Mouse (Mus musculus) forebrain, embryonic 10.5 days (tissue): Measurements from ENCODE around the gene Cmtm1. TPM values are rescaled to one million over a fixed set of nuclear protein-coding genes. Genes with fewer than 3 reads are reported as not detected.
"Not testable (repeated sequence)": the region's sequence is repeated elsewhere in the genome, so short reads cannot be mapped to it uniquely, and the experiment has no call there.

ENCODE experiments used
- DNase-seq: peaks from one replicate; pipeline ENCODE4 v3.0.0-alpha.2; 2017; ENCODE audit warnings: low spot score; ENCODE audit errors: extremely low spot score
- H3K27ac ChIP-seq: fragments of 300-500 bp; sonication (generic); 2 replicates; pipeline ENCODE4 v1.5.1; 2016; ENCODE audit warnings: mild to moderate bottlenecking
- H3K27me3 ChIP-seq: fragments of 300-500 bp; sonication (generic); 2 replicates; pipeline ENCODE4 v1.6.1; 2016; ENCODE audit warnings: mild to moderate bottlenecking; ENCODE audit not compliant: poor library complexity, severe bottlenecking
- H3K36me3 ChIP-seq: fragments of 300-500 bp; sonication (generic); replicated peaks from 2 replicates; pipeline ENCODE4 v1.6.1; 2016; ENCODE audit warnings: mild to moderate bottlenecking, moderate library complexity
- H3K4me1 ChIP-seq: fragments of 300-500 bp; sonication (generic); 2 replicates; pipeline ENCODE4 v1.6.1; 2016
- H3K4me3 ChIP-seq: fragments of 300-500 bp; sonication (generic); 2 replicates; pipeline ENCODE4 v1.5.1; 2016; ENCODE audit warnings: mild to moderate bottlenecking, moderate library complexity
- H3K9me3 ChIP-seq: fragments of 300-500 bp; sonication (generic); 2 replicates; pipeline ENCODE4 v1.6.1; 2016; ENCODE audit warnings: mild to moderate bottlenecking, moderate library complexity
- WGBS: fragments of 180-500 bp; shearing (Covaris S2); methylation state at CpG from one replicate; pipeline ENCODE4 v1.1.7; 2016; 5-methylcytosine and 5-hydroxymethylcytosine counted together
- polyA plus RNA-seq: library from polyadenylated mRNA; unstranded; fragments of >200 nt; fragmentation: Nextera tagmentation; extraction: Ambion mirVana; gene quantifications from 2 replicates; pipeline ENCODE4 v1.2.1, GENCODE M21; 2016

Cmtm1 gene
- polyA plus RNA-seq, 1 experiment from 2014 or later, result not detected

GRCm38 (mm10) chr8:104340233-104341105, 30.5 kb upstream of the Cmtm1 start:
- Histone ChIP-seq H3K4me3 (peak overlapping the region; percentile 66), H3K9me3 (no peaks in the 10 kb centered on the region), H3K27ac (peak overlapping the region; percentile 92), H3K27me3 (peaks cover 11% of the 10 kb centered on the region; the same call in 1 of the 2 replicates), H3K4me1 (peaks cover 23% of the 10 kb centered on the region), H3K36me3 (peaks cover 10% of the 10 kb centered on the region)
- WGBS, result under 1% methylated on average over 52 of the region's 54 CpGs
- DNase-seq, result peak; percentile 80

GRCm38 (mm10) chr8:104339983-104340232, 30.0 kb upstream of the Cmtm1 start:
- under 1% methylated on average over 6 of the region's 6 CpGs for WGBS
- DNase-seq, result no peak
- Histone ChIP-seq H3K9me3 (no peaks in the 10 kb centered on the region), H3K4me3 (peak overlapping the region; percentile 66), H3K4me1 (peaks cover 23% of the 10 kb centered on the region), H3K27ac (peak overlapping the region; percentile 92), H3K36me3 (peaks cover 5% of the 10 kb centered on the region; the same call in 1 of the 2 replicates), H3K27me3 (peaks cover 11% of the 10 kb centered on the region; the same call in 1 of the 2 replicates)

GRCm38 (mm10) chr8:104339229-104339982, 29.5 kb upstream of the Cmtm1 start, which contains the start of gene Cmtm3:
Gene Cmtm3 (plus strand): TSS chr8:104339410.
- peak within 1 kb of the TSS; percentile 66 for H3K4me3 ChIP-seq
- 0 out of 2 replicates have a peak, but pooled peaks cover 1% of the 10 kb centered on the region for H3K36me3 ChIP-seq
- H3K27ac ChIP-seq, result peak within 1 kb of the TSS; percentile 92
- 12% methylated on average over 17 of the region's 18 CpGs for WGBS
- H3K9me3 ChIP-seq, result no peaks in the 10 kb centered on the region
- peaks cover 23% of the 10 kb centered on the region for H3K4me1 ChIP-seq
- peaks cover 11% of the 10 kb centered on the region; the same call in 1 of the 2 replicates for H3K27me3 ChIP-seq
- DNase-seq, result no peak

GRCm38 (mm10) chr8:104337890-104338289, 27.9 kb upstream of the Cmtm1 start:
- peaks cover 11% of the 10 kb centered on the region; the same call in 1 of the 2 replicates for H3K27me3 ChIP-seq
- H3K36me3 ChIP-seq, result no peaks in the 10 kb centered on the region
- peaks cover 23% of the 10 kb centered on the region for H3K4me1 ChIP-seq
- 57% methylated on average over 3 of the region's 3 CpGs for WGBS
- peak; percentile 12 for DNase-seq
- H3K9me3 ChIP-seq, result no peaks in the 10 kb centered on the region
- no peak overlapping the region for H3K27ac ChIP-seq
- H3K4me3 ChIP-seq, result no peak overlapping the region

GRCm38 (mm10) chr8:104336806-104337205, 26.9 kb upstream of the Cmtm1 start:
- Histone ChIP-seq H3K4me1 (peaks cover 21% of the 10 kb centered on the region), H3K9me3 (no peaks in the 10 kb centered on the region), H3K36me3 (no peaks in the 10 kb centered on the region), H3K27ac (no peak overlapping the region), H3K27me3 (peaks cover 9% of the 10 kb centered on the region; the same call in 1 of the 2 replicates), H3K4me3 (no peak overlapping the region)
- no peak for DNase-seq
- WGBS, result 85% methylated on average over 1 of the region's 1 CpGs

- H3K27me3 ChIP-seq, result peaks cover 5% of the 10 kb centered on the region; the same call in 1 of the 2 replicates
- peak; percentile 11 for DNase-seq
- no peak overlapping the region for H3K4me3 ChIP-seq
- no peaks in the 10 kb centered on the region for H3K36me3 ChIP-seq
- 72% methylated on average over 1 of the region's 1 CpGs for WGBS
- no peaks in the 10 kb centered on the region for H3K9me3 ChIP-seq
- peaks cover under 1% of the 10 kb centered on the region; the same call in 1 of the 2 replicates for H3K4me1 ChIP-seq
- no peak overlapping the region for H3K27ac ChIP-seq
Observed at GRCm38 (mm10) chr8:104334196-104334595, 24.3 kb upstream of the Cmtm1 start.

GRCm38 (mm10) chr8:104333786-104334185, 23.8 kb upstream of the Cmtm1 start:
- DNase-seq, result no peak
- no peaks in the 10 kb centered on the region for H3K4me1 ChIP-seq
- no peaks in the 10 kb centered on the region for H3K36me3 ChIP-seq
- peaks cover 3% of the 10 kb centered on the region; the same call in 1 of the 2 replicates for H3K27me3 ChIP-seq
- no peak overlapping the region for H3K4me3 ChIP-seq
- no peak overlapping the region for H3K27ac ChIP-seq
- WGBS, result 81% methylated on average over 5 of the region's 5 CpGs
- no peaks in the 10 kb centered on the region for H3K9me3 ChIP-seq

- DNase-seq, result peak; percentile 9
- Histone ChIP-seq H3K27me3 (no peaks in the 10 kb centered on the region), H3K4me1 (no peaks in the 10 kb centered on the region), H3K36me3 (no peaks in the 10 kb centered on the region), H3K9me3 (no peaks in the 10 kb centered on the region), H3K27ac (no peak overlapping the region), H3K4me3 (no peak overlapping the region)
- 84% methylated on average over 5 of the region's 5 CpGs for WGBS
Observed at GRCm38 (mm10) chr8:104332665-104333631, 23.0 kb upstream of the Cmtm1 start.

GRCm38 (mm10) chr8:104321930-104322329, 12.0 kb upstream of the Cmtm1 start, which contains the start of gene Cmtm2b:
Gene Cmtm2b (plus strand): TSS chr8:104322230.
- 90% methylated on average over 12 of the region's 12 CpGs for WGBS
- peak; percentile 11 for DNase-seq

GRCm38 (mm10) chr8:104321267-104321666, 11.3 kb upstream of the Cmtm1 start, which contains the start of gene Gm11020:
Gene Gm11020 (plus strand): TSS chr8:104321567.
- 85% methylated on average over 11 of the region's 11 CpGs for WGBS
- H3K4me3 ChIP-seq, H3K36me3 ChIP-seq, H3K27ac ChIP-seq, H3K27me3 ChIP-seq, H3K4me1 ChIP-seq, H3K9me3 ChIP-seq, DNase-seq: not testable (repeated sequence)

More at GRCm38 (mm10) chr8:104321930-104322329, 12.0 kb upstream of the Cmtm1 start, which contains the start of gene Cmtm2b:
- not testable (repeated sequence) for H3K9me3 ChIP-seq, H3K4me1 ChIP-seq, H3K4me3 ChIP-seq, H3K36me3 ChIP-seq, H3K27ac ChIP-seq, H3K27me3 ChIP-seq

- Histone ChIP-seq H3K9me3 (no peaks in the 10 kb centered on the region), H3K27ac (no peak overlapping the region), H3K27me3 (no peaks in the 10 kb centered on the region), H3K4me1 (no peaks in the 10 kb centered on the region), H3K36me3 (no peaks in the 10 kb centered on the region), H3K4me3 (no peak overlapping the region)
- 73% methylated on average over 4 of the region's 4 CpGs for WGBS
- no peak for DNase-seq
Observed at GRCm38 (mm10) chr8:104313311-104313710, 3.4 kb upstream of the Cmtm1 start.

GRCm38 (mm10) chr8:104312023-104312422, 2.1 kb upstream of the Cmtm1 start:
- not testable (repeated sequence) for DNase-seq, H3K36me3 ChIP-seq, H3K27ac ChIP-seq, H3K4me3 ChIP-seq, H3K27me3 ChIP-seq, H3K9me3 ChIP-seq, H3K4me1 ChIP-seq
- WGBS, result 95% methylated on average over 3 of the region's 3 CpGs
